Mouse (Mus musculus): ENCODE results near the gene Tmem109. TPM values are rescaled to one million over a fixed set of nuclear protein-coding genes. Genes with fewer than 3 reads are reported as not detected.

Gene Tmem109
- 29.3 and 43.3 TPM in 2 replicates for polyA plus RNA-seq (2012; rRNA removed)

DNA sequence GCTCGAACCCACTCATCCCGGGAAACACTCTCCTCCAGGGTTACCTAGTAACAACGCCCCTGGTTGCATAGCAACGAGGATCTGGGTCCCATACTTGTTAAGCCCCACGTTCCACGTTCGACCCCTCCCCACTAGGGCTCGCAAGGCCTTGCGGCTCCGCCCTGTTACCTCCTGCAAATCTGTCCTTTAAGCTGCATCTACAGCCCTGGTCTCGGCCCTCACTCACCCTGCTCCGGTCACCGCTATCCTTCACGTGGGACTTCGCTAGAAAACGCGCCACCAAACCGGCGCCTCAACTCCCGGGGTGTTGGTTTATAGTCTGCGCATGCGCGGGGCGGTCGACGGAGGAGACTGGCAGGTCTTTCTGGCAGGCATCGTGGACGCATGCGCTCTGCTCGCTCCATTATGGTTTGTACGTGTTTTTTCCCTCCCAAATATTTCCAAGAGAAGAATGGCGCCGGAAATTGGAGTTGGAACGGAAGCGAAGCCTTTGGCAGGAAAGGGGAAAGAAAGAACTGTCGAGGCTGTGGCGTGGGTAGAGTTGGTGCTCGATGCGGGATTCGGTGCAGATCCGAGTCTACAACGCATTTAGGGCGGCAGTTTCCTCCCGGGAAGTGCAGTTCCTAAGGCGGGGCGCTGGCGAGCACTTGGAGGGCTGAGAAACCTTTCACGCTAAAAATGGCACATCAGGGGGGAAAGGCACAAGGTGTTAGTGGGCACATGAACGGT, at the start of gene Tmem109:
Tmem109 (minus strand) TSS at position 576 of the 729 bp plus-strand sequence.

DNA sequence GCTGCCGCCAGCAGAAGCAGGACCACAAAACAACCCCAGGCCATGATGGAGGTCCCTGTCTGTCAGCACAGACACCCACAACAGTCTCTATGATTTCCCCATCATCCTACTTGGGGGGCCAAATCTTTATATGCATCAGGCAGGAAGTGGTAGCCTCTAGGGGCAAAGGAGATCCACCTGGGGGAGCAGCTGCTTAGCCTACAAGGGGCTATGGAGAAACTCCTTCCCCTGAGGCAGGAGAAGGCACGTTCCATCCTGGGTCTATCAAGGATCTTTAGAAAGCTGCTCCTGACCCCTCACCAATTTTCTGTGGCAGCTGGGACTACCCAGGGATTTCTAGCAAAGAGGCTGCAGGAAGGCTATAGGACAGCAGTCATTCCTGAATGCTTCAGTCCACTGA, 38.7 kb upstream of the Tmem109 start, which contains the start of gene Zp1:
Zp1 (minus strand) TSS at position 101 of the 400 bp plus-strand sequence.

DNA sequence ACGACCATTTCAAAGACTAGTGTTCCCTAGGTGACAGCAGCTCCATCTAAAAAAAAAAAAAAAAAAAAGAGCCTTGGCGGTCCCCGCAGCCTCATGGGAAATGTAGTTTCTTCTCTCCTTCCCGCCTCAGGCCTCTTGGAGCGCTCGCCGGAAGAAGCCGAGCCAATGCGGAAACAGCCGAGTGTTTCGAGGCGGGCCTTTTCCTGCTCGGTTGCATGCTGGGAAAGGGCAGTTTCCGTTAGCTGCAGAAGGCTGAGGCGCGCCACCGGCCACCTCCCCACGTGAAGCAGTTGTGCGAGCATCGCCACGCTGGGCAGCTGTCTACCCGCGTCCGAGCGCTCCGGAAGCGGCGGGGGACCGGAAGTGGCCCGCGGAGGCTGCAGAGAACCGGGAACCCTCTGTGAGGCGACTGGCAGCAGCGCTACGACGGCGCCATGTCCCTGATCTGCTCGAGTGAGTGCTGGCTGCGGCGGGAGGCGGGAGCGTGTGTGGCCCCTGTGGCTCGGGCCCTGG, 13.3 kb upstream of the Tmem109 start, which contains the start of gene Prpf19:
Prpf19 (plus strand) TSS at position 216 of the 513 bp plus-strand sequence.

DNA sequence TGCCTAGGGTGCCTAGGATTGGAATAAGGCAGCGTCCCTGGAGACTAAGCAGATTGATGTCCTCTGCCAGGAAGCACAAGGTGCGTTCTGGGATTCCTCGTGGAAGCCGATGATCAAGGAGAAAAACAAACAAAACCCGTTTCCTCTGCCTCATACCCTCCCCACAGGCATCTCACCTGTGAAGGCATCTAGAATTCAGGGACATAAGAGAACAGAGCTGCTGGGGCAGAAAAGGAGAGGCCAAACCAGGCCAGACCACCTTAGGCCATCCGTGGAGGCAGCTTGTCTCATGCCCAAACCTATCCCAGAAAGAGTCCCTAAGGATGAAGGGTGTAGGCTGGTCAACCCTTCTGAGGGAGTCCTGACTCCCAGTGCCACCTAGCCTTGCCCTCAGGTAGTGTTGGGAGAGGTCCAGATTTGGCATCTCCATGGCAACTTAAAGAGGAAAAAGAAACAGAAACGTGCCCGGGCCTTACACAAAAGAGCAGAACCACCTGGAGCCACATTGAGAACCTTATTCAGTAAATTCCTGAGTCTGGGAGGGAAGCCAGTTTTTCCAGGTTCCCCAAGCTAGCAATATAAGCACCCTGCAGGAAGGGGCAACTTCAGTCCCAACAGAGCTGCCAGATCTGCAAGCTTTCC, 11.8 kb downstream of the Tmem109 start, which contains the start of gene Tmem132a:
Tmem132a (minus strand) TSS at position 55 of the 642 bp plus-strand sequence.

DNA sequence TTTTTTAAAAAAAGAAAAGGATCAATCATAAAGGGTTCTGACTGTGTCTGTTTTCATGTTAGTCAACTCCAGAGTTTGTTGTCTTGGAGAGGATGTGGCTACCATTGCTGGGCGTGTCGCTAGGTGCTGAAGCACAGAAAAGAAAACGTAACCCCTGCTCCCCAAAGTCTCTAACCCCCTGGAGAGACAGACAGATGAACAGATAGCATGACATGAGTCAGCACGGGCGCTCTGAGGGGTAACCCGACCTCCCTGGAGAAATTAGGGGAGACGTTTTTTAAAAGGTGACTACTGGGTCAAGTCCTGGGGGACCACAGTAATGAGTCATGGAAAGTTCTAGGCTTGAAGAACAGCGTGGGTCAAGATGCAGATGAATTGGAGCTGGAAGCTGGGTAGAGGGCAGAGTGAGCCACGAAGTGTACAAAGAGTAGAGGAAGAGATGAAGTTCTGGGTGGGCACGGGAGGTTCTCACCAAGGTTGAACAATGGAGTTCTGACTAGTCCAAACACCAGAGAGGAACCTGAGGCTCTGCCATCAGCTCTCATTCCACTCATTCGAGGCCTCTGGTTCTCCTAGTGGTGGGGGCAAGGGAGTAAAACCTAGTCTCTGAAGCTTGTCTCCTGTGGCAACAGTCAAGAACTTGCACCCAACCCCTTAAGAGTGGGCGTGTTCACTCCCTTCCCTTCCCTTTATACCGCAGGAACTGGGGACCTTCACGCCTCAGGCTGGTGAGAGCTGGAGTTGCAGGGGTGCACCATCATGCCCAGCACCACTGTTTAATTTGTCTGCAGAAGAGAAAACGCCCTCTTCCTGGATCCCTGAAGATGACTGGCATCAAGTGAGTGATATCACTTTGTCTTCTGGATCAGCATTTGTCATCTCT, 42.5 kb downstream of the Tmem109 start, which contains the start of gene Slc15a3:
Slc15a3 (plus strand) TSS at position 718 of the 883 bp plus-strand sequence.

DNA sequence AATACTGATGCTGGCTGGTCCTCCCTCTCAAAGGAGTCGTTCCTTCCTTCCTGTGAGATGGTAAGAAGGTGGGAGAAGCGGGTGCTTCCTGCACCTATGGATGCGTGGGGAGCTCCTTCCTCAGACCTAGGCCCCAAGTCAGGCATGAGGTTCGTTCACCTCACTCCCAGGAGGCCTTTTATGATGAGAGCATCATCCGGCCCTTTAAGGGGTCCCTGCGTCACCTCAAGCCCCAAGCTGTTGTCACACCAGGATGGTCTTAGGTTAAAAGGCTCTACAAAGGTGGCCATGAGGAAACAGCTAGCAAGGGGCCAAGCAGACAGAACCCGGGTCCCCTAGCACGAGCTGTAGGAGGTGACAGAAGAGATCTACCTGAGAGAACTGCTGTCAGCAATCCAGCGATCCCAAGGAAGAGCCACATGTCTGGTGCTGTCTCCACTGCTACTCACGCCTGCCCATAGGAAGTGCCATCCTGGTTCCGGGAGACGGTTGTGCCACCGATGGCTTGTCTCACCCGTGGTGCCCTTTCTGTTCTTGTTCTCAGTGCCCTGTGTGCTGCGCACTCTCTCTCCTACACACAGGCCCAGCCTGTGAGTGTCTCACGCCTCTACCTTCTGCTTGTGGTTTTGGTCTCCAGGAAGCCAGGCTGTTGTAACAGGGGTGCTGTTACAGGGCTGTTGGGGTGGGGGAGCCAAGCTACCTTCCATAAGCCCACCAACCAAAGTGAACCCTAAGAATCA, 52.2 kb downstream of the Tmem109 start, which contains the start of gene Cd6:
Cd6 (minus strand) TSS at position 623 of the 740 bp plus-strand sequence.

Other genes starting within 250 kb of the Tmem109 start
- gene Vwce, start 247.8 kb downstream of the Tmem109 start, polyA plus RNA-seq (2012; rRNA removed), result 1.5 and 1.8 TPM in 2 replicates
- gene Pga5, start 203.9 kb downstream of the Tmem109 start, polyA plus RNA-seq (2012; rRNA removed), result not detected in 2 replicates
- gene Vps37c, start 193.3 kb downstream of the Tmem109 start, polyA plus RNA-seq (2012; rRNA removed), result 17.6 and 21.7 TPM in 2 replicates
- 0.10 and 0.16 TPM in 2 replicates for gene Cd5, start 143.0 kb downstream of the Tmem109 start, polyA plus RNA-seq (2012; rRNA removed)
- 0.04 TPM in 1 of 2 replicates, not detected in the other for gene Cd6, start 51.9 kb downstream of the Tmem109 start, polyA plus RNA-seq (2012; rRNA removed)
- 0.70 and 0.78 TPM in 2 replicates for gene Slc15a3, start 42.3 kb downstream of the Tmem109 start, polyA plus RNA-seq (2012; rRNA removed)
- 159 and 188 TPM in 2 replicates for gene Tmem132a, start 12.1 kb downstream of the Tmem109 start, polyA plus RNA-seq (2012; rRNA removed)
- gene Prpf19, start 13.2 kb upstream of the Tmem109 start, polyA plus RNA-seq (2012; rRNA removed), result 241 and 313 TPM in 2 replicates
- gene Zp1, start 38.6 kb upstream of the Tmem109 start, polyA plus RNA-seq (2012; rRNA removed), result 0.02 TPM in 1 of 2 replicates, not detected in the other
- gene Ptgdr2, start 55.2 kb upstream of the Tmem109 start, polyA plus RNA-seq (2012; rRNA removed), result 0.11 and 0.17 TPM in 2 replicates
- 8.7 and 8.9 TPM in 2 replicates for gene Ccdc86, start 67.3 kb upstream of the Tmem109 start, polyA plus RNA-seq (2012; rRNA removed)
- gene Ms4a10, start 92.7 kb upstream of the Tmem109 start, polyA plus RNA-seq (2012; rRNA removed), result 0.06 TPM in 1 of 2 replicates, not detected in the other
- not detected in 2 replicates for gene Ms4a15, start 111.2 kb upstream of the Tmem109 start, polyA plus RNA-seq (2012; rRNA removed)
- gene Ms4a18, start 136.0 kb upstream of the Tmem109 start, polyA plus RNA-seq (2012; rRNA removed), result not detected in 2 replicates
- not detected in 2 replicates for gene Ms4a8a, start 199.1 kb upstream of the Tmem109 start, polyA plus RNA-seq (2012; rRNA removed)
- not detected in 2 replicates for gene 1700017D01Rik, start 248.9 kb upstream of the Tmem109 start, polyA plus RNA-seq (2012; rRNA removed)

Measured in central nervous system, embryonic 11.5 days (tissue).